Mouse (Mus musculus) embryonic fibroblast, embryonic 13.5 days (primary cell): Measurements from ENCODE around the gene Hsd3b5. TPM values are rescaled to one million over a fixed set of nuclear protein-coding genes. Genes with fewer than 3 reads are reported as not detected.
"Not testable (repeated sequence)": the region's sequence is repeated elsewhere in the genome, so short reads cannot be mapped to it uniquely, and the experiment has no call there.

Experiments used
- H3K27ac ChIP-seq: 2 replicates; pipeline ENCODE4 v1.5.1; 2012; ENCODE audit warnings: low read length, control low read depth, inconsistent platforms; ENCODE audit not compliant: insufficient read depth
- H3K4me1 ChIP-seq: 2 replicates; pipeline ENCODE4 v1.6.1; 2011; ENCODE audit warnings: low read length; ENCODE audit not compliant: control insufficient read depth, insufficient read depth
- H3K4me3 ChIP-seq: 2 replicates; pipeline ENCODE4 v1.5.1; 2011; ENCODE audit warnings: mild to moderate bottlenecking, control low read depth, low read length; ENCODE audit not compliant: insufficient read depth
- CTCF ChIP-seq: IDR thresholded peaks from 2 replicates; pipeline ENCODE4 v1.5.1; 2011; ENCODE audit warnings: mild to moderate bottlenecking, control low read depth, low read length, moderate library complexity, borderline replicate concordance; ENCODE audit not compliant: insufficient read depth
- POLR2A ChIP-seq: IDR thresholded peaks from 2 replicates; pipeline ENCODE4 v1.6.1; 2011; ENCODE audit warnings: low read depth, mild to moderate bottlenecking, control low read depth, low read length, moderate library complexity
- polyA plus RNA-seq: library from polyadenylated mRNA; stranded (reverse); fragments of >200 nt; gene quantifications from 2 replicates; pipeline ENCODE4 v1.2.4, GENCODE M21; 2011; ENCODE audit warnings: low read depth; ENCODE audit not compliant: missing spikeins, insufficient read length

The Hsd3b5 gene
- not detected in 2 replicates for polyA plus RNA-seq

DNA sequence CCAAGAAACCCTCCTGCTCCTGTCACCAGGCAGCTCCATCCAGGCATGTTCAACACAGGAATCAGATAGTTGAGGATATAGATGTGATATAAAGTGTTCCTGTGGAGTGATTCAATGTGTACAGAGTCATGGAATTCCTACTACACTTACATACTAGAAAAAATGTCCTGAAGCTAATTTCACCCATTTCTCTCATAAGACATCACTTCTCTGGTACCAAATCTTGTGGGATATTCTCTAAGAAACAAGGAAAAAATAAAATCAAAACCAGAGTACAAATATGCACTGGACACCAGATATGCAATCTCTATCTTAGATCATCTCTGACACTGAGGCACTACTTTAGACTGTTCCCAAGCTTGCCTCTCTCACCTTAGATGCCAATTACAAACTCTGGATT lies at the start of gene Hsd3b5:
Gene Hsd3b5, minus strand, starts transcription at position 101 of the 400 bp plus-strand sequence.
- TF ChIP-seq POLR2A, result no peak
- TF ChIP-seq CTCF, result no peak
- Histone ChIP-seq H3K4me3 (no peak within 1 kb of the TSS), H3K27ac (no peak within 1 kb of the TSS), H3K4me1 (no peaks in the 10 kb centered on the region)

DNA sequence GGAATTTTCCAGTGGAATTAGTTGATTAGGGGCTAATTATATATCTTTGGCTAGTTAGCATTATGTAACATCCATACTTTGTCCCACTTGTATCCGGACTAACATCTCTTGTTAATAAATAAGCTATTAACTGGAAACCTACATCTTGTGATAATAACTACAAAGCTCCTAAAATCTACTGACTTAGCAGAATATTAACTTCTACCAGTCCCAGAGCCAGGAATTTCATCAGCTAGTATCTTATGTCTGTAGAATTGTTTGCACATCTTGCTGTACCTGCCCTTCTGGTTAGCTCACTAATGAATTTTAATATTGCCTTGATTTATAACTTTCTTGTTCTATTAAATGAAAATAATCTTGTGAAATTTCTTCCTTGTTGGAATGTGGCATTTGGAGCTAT lies 5.1 kb upstream of the Hsd3b5 start:
- no peak overlapping the region for H3K27ac ChIP-seq
- TF ChIP-seq CTCF (no peak), POLR2A (no peak)
- no peak overlapping the region for H3K4me3 ChIP-seq
- H3K4me1 ChIP-seq, result no peaks in the 10 kb centered on the region

DNA sequence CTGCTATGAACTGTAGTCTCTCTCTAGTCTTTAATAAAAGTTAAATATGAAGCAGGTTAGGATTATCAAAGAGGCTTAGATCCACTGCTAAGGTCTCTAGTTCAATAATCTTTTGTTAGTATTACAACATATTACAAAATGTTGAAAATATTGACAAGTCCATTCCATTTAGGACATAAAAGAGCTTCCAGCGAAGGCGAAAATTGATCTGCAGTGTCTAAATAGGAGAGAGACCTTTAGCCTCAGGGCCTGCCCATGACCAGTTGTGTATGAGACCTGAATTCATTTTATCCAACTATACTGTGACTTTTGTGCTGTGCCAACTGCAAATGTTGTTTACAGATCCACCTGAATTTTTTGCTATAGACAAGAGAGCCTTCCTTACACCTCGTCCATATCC lies 419 bp downstream of the Hsd3b5 start:
- no peak overlapping the region for H3K27ac ChIP-seq
- TF ChIP-seq CTCF, result no peak
- TF ChIP-seq POLR2A, result no peak

DNA sequence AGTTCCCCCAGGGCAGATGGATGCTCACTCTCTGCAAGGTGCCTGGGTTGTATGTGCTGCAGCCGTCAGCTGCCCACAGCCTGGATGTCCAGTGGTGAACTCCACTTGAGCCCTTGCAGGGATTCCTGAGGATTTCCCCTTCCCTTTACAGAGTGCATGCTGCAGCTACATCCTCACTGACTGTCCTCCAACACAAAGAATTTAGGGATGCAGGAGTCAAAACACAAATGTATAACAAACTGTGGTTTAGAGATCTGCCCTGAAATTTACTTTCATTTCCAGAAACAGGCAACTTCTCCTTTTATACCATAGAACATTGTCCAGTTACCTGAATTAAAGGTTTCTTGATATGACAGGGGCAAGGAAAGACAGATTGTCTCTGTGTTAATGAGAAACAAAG lies 13.3 kb downstream of the Hsd3b5 start:
- not testable (repeated sequence) for H3K27ac ChIP-seq, H3K4me3 ChIP-seq, H3K4me1 ChIP-seq

More for the DNA sequence above, 419 bp downstream of the Hsd3b5 start:
- H3K4me3 ChIP-seq, result no peak overlapping the region
- no peaks in the 10 kb centered on the region for H3K4me1 ChIP-seq

DNA sequence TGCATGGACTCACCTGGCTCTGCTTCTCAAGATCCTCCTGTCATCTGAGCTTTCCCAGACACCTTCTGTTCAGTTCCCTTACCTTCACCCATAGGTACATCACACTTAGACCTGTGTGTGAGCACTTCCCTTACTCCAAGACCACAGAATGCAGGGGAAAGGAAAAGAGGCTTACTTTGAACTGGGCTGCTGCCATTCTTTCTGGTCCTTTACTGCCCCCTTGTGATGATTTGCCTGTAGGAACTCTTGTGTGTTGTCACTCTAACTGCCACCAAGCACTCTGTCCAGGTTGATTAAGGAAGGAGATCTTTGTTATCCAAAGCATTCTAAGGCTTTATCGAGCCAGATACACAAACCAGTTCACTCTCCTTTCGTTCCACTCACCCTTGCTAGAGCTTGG lies 13.8 kb downstream of the Hsd3b5 start:
- H3K27ac ChIP-seq, H3K4me3 ChIP-seq: not testable (repeated sequence)

DNA sequence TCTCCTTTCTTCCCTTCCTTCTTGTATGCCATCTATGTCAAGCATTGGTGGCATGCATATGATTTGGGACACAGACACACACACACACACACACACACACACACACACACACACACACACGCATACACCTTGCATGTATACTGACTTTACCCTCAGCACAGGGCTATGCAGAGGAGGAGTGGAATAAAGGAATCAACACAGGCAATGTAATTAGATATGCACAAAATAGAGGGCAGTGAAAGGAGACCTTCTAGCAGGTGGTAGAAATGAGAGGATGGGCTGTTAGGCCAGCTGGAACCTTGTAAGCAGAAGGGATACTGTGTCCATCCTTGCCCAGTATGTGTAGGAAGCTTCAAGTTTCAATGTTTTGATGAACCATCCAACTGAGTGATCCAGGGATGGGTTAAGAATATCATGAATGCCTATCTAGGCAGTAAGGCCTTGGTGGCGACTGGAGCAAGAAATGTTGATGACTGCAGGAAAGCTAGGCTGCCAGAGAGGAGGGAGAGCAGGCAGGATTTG lies 15.6 kb downstream of the Hsd3b5 start:
- not testable (repeated sequence) for H3K4me1 ChIP-seq, H3K27ac ChIP-seq, H3K4me3 ChIP-seq

More for the DNA sequence above, 13.8 kb downstream of the Hsd3b5 start:
- H3K4me1 ChIP-seq, result not testable (repeated sequence)

DNA sequence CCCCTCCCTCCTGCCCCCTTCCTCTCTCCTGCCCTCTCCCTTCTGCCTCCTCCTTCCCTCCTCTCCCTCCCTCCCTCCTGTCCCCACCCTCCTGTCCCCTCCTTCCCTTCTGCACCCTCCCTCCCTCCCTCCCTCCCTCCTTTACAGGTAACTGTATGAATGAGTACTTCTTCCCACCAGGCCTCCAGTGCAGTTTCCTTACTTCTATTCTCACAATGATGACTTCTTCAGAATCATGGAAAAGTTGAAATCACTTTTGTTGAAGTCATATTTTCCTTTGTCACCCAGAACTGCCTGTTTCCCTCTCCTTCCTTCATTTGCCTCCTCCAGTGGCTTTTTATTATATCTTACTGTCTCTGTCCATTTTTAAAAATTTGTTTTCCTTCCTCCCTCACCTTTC lies 16.1 kb downstream of the Hsd3b5 start:
- Histone ChIP-seq H3K27ac (no peak overlapping the region), H3K4me3 (no peak overlapping the region), H3K4me1 (no peaks in the 10 kb centered on the region)
- TF ChIP-seq CTCF (no peak), POLR2A (no peak)

DNA sequence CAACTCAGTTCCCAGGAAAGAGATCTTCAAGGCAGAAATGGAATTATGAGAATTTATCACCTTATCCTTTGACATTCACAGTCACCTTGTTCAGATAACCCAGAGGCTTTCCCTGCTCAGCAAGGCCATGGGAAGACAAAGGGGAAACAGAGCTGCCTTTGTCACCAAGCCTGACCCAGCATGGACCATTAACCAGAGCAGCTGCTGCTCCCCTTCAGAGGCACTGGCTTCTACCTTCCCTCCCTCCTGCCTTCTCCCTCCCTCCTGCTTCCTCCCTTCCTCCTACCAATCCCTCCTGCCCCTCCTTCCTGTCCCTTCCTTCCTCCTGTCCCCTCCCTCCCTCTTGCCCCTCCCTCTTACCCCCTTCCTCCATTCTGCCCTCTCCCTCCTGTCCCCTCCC lies 16.5 kb downstream of the Hsd3b5 start:
- not testable (repeated sequence) for H3K27ac ChIP-seq, H3K4me1 ChIP-seq, H3K4me3 ChIP-seq

DNA sequence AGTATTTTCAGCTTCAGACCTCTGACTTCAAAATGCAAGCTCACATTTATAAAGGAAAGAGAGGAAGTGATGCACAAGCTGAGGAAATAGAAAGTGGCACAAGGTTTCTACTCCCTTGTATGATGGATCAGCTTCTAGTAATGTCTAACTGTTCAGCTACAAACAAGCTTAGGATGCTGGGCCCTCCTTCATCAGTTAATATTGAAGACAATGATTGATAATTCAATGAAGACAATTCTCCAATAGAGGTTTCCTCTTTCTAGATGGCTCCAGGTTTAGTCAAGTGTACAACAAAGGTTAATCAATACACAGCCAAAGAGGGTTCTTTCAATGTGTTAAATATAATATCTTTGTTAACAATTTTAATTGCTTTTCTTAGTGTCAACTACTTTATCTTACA lies 41.3 kb downstream of the Hsd3b5 start, which contains the start of gene Gm10681:
Gene Gm10681, minus strand, starts transcription at position 101 of the 400 bp plus-strand sequence.
- no peak within 1 kb of the TSS for H3K27ac ChIP-seq
- TF ChIP-seq CTCF, result no peak
- no peak for TF ChIP-seq POLR2A

DNA sequence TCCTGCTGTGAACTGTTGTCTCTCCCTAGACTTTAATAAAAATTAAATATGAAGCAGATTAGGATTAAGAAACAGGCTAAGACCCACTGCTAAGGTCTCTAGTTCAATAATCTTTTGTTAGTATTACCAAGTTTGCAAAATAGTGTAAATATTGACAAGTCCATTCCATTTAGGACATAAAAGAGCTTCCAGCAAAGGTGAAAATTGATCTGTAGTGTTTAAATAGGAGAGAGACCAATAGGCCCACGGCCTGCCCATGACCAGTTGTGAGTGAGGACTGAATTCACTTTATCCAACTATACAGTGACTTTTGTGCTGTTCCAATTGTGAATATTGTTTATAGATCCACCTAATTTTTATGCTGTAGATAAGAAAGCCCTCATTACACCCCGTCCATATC lies 42.3 kb downstream of the Hsd3b5 start:
- no peak overlapping the region for H3K4me3 ChIP-seq

More for the DNA sequence above, 41.3 kb downstream of the Hsd3b5 start, which contains the start of gene Gm10681:
- Histone ChIP-seq H3K4me3 (no peak within 1 kb of the TSS), H3K4me1 (no peaks in the 10 kb centered on the region)

DNA sequence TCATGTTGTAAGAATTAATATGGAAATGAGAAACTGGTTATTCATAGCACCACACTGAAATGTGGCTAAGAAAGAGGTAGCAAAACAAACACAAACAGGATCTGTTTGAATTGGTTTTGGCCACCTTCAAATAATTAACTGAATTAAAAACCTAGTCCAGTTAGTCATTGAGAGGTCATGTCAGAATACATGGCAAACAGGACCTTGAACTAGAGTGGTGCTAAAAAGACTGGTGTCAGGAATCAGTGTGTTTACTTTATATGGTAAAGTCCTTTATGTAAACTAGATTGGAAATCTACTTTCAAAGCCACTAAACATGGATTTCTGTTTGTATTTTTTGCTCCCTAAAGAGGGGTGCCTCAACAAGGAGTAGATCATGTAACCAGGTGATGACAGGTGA lies 47.4 kb downstream of the Hsd3b5 start:
- H3K27ac ChIP-seq, H3K4me1 ChIP-seq, H3K4me3 ChIP-seq: not testable (repeated sequence)

More for the DNA sequence above, 42.3 kb downstream of the Hsd3b5 start:
- H3K27ac ChIP-seq, result no peak overlapping the region
- TF ChIP-seq POLR2A (no peak), CTCF (no peak)
- H3K4me1 ChIP-seq, result no peaks in the 10 kb centered on the region

DNA sequence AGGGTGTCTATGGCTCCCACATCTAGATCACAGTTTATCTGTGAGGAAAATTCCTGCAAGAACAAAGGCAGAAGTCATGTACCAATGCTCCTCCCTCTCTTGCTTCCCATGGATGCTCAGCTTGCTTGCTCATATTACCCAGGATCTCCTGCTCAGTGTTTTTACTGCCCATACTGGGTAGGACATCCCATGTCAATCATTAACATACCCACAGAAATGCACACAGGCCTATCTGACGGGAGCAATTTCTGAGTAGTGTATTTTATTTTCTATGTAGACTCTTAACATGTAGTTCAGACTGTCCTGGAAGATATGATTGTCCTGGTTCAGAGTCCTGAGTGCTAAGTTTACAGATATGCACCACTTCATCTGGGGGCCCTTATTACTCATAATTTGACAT lies 47.9 kb downstream of the Hsd3b5 start:
- not testable (repeated sequence) for H3K4me1 ChIP-seq, H3K4me3 ChIP-seq, H3K27ac ChIP-seq

DNA sequence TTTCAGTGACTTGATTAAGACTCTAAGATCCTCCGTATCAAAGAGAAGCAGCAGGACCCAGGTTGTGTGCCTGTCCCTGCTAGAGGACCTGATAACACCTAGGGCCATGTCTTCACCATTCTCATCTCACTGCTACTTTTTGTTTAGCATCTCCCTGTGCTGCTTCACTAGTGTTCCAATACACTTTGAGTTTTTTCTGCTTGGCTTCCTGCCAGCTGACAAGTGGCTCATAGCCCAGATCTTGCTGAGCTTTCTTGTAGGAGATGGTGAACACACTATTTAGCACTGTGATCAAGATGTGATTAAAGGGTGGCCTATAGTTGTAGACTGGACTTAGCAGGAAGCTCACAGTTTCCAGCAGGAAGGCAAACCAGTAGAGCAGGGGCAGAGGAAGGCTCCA lies 49.0 kb downstream of the Hsd3b5 start:
- not testable (repeated sequence) for H3K27ac ChIP-seq, H3K4me3 ChIP-seq, H3K4me1 ChIP-seq
